Mouse (Mus musculus) kidney, postnatal 25 days (tissue): ENCODE data around the gene Krt25.

Experiments used
- DNase-seq, 2 experiments: peaks; one replicate each; pipeline ENCODE4 v3.0.0; 2021; ENCODE audit warnings: mixed read lengths in 2 of 2

The Krt25 gene

DNA sequence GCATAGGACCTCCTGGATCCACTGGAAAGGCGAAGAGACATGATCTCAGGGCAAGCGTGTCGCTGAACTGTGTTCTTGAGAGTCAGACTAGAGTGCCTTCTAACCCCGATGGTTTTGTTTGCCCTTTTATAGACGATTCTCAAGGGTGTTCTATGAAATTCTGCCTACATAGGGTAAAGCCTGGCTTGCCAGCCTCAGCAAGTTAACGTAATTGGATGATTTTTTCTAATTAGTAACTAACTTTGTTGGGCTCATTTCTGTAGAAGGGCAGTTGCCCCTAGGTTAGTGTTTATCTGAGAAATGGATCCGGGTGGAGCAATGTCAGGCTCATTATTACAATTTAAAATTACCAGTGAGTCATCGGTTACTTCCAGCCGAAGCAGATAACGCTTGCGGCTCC lies at the start of gene Krt25:
Gene Krt25 (minus strand): TSS at position 101 of the 400 bp plus-strand sequence.
- no peak for DNase-seq

DNA sequence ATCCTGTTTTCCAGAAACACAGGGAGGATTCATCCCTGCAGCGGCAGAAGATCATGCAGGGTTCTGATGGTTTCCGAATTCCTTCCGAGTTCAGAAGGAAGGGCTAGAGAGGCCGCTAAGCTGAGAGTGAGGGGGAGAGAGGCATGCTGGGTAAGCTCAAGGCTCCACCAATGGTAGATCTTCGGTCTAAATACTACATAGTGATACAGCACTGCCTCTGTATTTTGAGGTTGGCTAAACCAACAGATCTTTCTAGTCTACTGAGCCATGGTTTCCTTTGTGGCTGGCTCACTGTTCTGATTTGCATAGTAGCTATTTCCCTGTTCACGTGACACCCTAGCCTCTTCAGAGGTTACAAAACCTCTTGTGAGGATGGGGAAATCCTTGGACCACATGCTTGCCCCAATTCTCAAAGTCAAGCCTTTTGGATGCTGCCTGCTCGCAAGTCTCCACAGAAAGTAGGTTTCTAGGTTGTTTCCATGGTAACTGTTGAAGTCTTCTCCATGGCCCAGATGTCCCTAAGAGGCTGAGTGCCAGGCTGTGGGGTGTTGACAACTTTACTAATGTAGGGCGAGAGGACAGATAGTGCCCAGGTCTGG lies 47.2 kb upstream of the Krt25 start:
- no peak for DNase-seq

DNA sequence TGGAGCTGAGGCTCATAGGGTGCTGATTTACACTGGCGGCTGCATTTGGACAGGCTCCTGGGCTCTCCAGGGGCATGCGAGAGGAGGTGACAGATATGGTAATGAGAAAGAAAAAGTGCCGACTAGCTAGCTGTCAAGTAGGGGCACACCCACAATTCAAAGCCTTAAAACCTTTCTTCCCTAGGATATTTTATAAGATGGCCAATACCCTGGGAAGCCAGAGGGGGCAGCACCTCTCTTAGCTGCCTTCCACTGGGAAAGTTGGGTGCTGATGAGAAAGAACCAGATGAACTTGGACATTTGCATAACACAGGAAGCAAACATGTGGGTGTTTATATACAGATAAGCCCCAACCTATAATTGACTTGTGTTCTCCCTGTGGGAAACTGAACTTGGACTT lies 46.5 kb upstream of the Krt25 start:
- peak in 1 of 2 experiments; percentile 27 for DNase-seq

DNA sequence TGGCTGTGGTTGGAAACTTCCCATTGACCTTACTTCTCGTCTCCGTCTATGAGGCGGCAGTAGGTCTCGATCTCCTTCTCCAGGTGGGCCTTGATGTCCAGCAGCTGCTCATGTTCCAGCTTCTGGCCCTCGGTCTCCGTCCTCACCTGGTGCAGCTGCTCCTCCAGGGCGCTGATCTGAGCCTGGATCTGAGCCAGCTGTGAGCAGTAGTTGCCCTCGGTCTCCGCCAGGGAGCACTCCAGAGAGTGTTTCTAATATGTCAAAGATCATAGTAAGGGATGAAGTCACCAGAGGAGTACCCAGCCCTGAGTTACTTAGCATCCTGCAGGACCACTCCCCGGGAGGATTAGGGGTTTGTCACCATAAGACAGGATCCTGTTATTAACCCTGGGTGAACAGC lies 44.0 kb upstream of the Krt25 start:
- DNase-seq: peak in 1 of 2 experiments; percentile 47

DNA sequence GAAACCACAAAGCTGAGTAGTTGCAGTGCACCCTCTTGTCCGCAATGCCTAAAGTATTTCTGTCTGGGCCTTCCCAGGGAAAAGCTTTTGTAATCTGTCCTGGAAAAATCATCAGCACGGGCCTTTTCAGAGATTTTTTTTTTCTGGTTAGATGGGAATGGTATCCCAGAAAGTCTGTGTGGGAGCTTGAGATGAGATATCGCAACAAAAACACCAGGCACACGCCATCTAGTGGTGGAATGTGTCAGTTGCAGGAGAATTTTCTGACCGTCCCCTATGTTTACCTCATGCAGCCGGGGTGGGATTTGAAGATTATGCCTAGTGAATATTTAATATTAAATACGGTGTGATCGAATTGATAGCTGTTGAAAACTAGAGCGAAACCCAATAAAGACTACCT lies 41.7 kb upstream of the Krt25 start:
- DNase-seq: peak in 1 of 2 experiments; percentile 13

DNA sequence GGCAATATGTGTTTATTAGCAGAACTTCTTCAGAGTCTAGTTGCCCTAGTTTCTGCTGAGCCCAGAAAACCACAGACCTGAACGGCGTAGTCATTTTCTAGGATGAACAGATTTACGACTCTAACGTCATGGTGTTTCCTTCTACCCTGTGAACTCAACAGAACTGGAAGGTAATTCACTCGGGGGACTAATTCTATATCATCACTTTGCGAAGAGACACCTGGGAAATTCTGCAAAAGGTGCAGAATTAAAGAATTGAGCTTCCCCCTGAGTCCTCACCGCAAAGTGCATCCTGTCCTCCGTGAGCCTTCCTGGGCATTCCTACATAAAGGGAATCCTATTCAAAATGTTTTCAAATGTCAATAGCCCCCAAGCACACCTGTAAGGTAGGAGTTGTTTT lies 38.7 kb upstream of the Krt25 start:
- DNase-seq: no peak

DNA sequence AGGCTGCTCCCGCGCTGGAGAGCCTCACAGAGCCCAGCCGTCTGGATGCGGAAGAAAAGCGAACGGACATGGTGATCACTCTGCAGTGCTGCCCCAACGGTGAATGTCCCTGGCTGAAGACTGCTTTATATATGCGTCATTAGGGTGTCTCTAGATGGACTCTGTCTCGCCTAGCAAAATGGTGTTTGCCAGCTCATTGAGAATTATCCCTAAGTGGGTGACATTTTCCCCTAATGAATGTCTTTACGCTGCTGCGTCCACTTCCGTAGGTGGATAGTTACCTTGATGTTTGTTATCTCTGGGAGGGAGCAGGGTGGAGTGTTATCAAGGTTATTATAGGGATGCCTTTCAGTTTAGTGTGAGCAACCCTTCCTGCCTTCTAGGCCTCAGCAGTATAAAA lies 28.3 kb upstream of the Krt25 start, which contains the start of gene Krt27:
Gene Krt27 (minus strand): TSS at position 101 of the 400 bp plus-strand sequence.
- no peak for DNase-seq

DNA sequence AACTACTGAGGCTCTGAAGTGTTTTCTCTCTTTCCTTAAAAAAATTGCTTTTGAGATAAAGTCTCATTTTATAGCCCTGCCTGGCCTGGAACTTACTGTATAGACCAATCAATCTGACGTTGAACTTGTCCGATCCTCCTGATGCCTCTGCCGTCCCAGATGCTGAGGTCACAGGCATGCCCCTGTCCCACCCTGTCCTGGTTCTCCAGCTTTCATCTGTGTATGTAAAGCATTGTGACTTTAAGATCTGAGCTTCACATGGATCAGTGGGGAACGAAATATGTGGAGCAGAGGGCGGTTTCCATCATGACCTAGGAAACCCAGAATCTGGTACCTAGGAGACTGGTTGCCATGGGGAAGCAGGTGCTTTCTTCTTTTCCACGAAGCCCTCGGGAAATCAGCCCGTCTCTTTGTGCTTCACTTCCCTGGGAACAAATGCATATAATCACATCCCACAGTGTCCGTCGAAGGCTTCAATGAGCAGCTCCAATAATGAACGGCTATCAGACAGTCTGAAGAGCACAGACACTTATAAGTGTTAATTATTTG lies 16.6 kb upstream of the Krt25 start:
- DNase-seq: no peak

DNA sequence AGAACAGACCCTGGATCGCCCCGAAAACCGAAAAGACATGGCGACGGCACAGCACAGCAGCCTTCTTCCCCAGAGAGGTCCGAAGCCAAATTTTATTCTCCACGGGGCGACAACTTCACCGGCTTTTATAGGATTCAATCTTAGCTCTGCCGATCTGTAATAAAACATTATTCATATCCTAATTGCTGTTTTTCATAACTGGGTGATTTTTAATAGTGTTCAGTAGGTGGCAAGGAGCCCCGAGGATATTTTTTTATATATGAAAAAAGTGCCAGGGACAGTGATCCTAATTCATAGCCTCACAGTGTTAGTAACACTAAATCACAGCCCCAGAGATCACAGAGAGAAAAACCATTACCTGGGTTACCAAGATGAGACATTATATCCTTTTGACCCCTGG lies 15.1 kb upstream of the Krt25 start, which contains the start of gene Krt26:
Gene Krt26 (minus strand): TSS at position 101 of the 400 bp plus-strand sequence.
- no peak for DNase-seq

DNA sequence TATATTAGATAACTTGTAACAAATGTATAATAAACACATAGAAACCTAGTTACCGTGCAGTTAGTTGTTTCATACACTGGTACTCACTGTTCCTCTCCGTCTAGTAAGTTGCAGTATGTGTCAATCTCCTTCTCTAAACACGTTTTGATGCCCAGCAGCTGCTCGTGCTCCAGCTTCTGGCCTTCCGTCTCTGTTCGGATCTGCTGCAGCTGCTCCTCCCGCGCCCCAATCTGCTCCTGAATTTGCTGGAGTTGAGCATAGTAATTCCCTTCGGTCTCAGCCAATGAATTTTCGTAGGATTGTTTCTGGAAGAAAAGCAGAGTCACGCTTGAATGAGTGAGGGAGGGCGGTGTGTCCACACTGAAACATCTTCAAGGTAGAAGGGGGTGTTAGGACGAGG lies 10.7 kb upstream of the Krt25 start:
- DNase-seq: no peak

DNA sequence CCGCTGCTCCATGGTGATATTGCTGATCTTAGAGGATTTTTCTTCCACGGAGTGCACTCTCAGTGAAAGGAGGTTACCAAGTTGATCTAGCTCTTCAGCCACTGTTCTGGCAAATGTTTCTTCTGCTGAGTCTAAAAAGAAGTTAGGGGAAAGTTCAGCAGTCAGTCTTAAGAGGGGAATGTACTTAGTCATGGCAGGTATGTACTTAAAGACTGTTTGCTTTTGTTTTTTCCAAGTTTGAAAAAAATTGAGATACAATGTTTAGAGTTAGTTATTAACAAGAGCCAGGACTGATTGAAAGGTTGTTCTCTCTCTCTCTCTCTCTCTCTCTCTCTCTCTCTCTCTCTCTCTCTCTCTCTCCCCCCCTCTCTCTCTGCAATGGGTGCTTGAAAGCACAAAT lies 6.9 kb upstream of the Krt25 start:
- DNase-seq: no peak

DNA sequence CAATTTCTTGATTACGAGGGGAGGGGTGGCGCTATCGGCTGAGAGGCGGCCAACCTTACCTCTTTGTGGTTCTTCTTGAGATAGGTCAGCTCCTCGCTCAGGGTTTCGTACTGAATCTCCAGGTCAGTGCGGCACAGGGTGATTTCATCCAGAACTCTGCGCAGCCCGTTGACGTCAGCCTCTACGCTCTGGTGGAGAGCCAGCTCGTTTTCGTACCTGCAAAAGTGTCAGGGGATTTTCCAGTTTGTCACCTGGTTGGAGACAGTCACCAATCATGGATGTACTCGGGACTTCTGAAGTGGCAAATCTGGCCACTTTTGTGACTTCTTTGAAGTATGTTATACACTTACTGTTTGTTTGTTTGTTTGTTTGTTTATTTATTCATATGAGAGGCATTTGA lies 1.7 kb downstream of the Krt25 start:
- no peak for DNase-seq

DNA sequence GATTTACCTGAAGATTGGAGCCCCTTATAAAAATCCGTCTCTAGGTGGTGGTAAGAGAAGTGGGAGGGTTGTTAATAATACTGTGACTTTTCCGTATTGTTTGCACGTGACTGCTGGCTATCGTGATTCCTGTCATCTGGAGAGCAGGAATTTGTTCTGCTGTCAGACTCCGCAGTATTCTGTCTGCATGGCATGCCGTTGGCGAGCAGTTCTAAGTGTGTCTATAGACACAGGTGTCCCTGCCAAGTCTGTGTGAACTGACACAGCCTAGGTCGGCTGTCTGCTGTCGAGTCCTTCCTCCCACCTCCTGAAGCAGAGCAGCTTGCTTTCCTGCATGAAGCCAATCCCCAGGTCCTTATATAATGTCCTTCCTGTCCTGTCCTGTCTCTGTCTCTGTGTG lies 3.6 kb downstream of the Krt25 start:
- no peak for DNase-seq

DNA sequence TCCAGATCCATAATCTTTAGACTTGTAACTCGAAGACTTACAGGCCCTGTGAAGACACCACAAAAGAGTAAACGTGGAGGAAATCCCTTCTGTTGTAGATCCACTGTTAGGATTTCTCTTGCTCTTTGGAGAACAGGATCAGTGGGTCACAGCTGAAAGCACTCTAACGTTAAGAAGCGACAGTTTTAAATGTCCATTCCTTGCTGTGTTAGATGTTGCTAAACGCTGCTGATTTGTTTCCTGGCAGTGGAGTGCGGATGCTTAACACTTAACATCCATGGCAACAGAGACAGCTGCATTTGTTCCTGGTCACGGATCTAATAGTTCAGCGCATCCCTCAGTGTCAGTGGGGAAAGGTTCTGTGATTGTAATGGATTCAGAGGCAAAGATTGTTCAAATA lies 6.2 kb downstream of the Krt25 start:
- no peak for DNase-seq

DNA sequence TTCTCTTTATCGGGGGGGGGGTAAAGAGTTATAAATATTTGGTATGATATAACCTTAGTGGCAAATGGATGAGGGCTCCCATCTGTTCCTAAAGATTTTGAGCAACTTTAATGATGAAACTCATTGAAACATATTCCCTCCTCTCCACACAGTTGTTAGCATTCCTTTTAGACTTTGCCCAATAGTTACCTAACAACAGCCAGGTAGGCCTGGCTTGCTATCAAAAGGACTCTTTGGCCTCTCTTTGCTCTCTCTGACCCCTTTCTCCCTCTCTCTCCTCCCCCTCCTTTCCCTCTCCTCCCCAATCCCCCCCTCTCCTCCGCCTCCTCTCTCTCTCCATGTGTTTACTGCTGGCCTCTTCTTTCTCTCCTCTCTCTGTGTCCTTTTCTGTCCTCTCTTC lies 8.2 kb downstream of the Krt25 start:
- no peak for DNase-seq

DNA sequence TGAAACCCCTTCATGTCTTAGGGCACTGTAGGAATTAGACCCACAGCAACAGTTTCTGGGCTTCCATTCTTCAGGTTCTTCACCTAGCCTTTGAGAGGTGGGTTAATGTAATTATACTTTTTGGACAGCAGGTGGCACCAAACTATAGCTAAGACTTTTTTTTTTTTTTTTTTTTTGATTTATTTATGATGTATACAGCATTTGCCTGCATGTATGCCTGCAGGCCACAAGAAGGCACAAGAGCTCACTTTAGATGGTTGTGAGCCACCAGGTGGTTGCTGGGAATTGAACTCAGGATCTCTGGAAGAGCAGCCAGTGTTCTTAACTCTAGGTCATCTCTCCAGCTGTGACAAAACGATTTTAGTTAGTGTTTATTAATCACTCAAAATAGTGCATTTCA lies 11.9 kb downstream of the Krt25 start:
- DNase-seq: no peak

DNA sequence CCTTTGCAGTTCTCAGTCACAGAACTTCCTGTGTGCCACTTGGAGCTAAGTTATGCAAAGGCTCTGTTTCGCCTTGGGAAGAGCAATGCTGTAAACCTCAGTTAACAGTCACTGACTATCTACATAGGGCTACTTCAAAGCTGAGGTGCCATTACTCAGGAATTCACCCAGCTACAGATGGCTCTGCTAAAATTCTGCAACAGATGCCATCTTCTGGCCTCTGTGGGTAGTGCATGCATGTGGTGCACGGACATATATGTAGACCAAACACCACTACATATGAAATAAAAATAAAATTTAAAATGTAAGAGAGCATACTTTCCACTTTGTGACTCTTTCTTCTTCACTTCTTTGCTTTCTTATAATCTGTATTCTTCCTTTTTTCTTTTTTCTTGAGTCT lies 15.2 kb downstream of the Krt25 start:
- peak; percentile 65 to 78 for DNase-seq

DNA sequence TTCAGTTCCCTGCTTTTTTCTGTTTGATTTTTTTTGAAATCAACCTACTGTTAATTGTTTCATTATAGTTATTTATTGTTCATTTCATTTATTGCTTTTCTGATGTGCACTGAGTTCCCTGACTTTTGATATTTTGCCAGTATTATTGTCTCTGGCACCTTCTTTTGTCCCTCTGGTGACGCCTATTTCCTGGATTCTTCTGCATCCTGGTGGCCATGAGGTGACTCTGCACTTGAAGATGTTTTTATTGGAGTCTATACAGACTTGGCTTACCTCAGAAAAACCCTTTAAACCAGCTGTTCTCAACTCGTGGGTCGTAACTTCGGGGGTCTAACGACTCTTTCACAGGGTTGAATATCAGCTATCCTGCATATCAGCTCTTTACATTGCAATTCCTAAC lies 27.7 kb downstream of the Krt25 start:
- DNase-seq: no peak

DNA sequence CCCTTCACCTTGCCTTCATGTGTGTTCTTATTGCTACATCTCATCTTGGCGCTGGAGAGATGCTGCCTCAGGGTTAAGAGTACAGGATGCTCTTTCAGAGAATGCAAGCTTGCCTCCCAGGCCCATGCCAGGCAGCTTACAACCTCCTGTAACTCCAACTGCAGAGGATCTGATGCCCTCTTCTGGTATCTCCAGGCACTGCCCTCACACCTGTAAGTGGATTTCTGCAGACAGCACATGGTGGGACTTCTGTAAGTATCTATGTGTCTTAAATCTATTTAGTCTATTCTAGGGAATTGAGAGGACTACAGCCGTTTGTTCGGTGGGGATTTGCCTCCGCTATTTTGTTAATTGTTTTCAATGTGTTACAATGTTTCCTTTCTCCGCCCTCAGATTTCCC lies 29.9 kb downstream of the Krt25 start:
- DNase-seq: peak; percentile 44 to 55

DNA sequence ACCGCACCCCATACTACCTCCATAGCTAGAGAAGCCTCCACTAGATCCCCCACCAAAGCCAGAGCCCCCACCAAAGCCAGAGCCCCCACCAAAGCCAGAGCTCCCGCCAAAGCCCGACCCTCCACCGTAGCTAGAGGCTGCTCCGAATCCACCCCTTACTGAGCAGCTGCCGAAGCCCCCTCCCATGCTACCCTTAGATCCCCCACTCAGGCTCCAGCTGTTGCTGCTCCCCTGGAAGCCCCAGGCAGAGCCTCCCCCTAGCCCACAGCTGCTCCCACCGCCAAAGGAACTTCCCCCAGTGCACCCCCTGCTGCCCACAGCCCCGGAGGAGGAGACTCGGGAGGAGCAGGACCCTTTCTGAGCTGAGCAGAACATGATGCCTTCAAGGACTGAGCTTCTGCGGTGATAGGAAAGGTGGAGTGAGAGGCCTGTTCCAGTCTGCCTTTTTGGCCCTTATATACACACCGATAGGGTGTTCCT lies 37.9 kb downstream of the Krt25 start, which contains the start of gene Krt24:
Gene Krt24 (minus strand): TSS at position 430 of the 480 bp plus-strand sequence.
- no peak for DNase-seq

DNA sequence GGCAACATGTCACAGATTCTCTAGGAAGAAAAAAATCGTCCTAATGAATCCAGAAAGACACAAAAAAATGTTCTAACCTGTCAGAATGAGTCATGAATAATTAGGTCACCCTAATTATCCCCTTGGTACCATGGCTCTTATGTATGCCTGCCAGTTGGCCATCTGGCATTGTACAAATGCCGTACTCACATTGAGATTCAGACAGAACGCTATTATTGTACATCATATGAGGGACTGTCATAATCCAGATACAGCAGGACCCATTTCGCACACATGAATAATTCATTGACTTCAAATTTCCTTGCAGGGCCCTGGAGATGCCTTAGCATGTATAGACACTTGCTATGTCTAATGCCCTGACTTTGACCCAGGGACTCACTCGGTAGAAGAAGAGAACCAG lies 38.7 kb downstream of the Krt25 start:
- DNase-seq: no peak

DNA sequence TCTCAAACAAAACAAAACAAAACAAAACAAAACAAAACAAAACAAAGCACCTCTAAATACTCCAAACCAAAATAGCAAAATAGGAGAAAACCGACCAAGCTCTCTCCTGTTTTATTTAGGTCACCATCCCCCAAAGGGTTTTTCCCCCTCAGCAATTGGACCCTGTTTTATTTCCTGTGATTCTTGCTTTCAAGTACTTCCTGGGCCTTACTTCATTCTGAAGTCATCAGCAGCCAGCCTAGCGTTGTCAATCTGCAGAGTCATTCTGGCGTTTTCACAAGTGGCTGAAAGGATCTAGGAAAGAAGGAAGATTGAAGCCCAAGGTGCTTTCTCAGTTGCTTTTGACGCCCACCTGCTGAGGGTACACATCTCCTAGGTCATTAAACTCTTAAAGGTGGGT lies 39.4 kb downstream of the Krt25 start:
- no peak for DNase-seq

DNA sequence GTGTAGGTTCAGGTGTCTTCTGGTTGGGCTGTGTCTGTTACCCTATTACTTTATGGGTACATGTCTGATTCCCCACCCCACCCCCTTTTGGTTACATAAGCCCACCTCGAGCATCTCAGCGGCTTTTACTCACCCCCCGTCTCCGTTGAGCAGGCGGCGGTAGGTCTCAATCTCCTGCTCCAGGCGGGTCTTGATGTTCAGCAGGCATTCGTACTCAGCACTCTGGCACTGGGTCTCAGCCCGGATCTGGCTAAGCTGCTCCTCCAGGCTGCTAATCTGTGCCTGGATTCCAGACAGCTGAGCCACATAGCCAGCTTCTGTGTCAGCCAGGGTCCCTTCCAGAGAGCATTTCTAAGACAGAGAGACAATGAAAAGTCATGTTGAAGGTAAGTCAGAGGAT lies 41.6 kb downstream of the Krt25 start:
- DNase-seq: no peak

DNA sequence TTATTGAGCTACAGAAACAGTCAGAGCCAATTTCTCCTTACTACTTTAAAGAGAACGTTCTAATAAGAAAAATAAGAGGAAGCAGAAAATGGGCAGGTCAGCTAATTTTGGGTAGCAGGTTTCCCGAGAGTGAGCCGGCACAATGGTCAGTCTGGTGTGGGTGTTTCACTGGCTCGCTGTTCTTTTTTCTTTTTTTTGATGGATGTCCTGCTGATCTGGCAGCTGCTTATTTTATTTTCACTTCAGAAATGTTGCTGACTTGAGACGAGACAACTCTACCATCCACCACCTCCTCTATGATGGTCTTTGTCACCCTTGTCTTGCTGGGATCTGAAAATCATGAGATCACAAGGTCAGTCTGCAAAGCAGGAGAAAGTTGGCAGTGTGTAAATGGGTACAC lies 42.8 kb downstream of the Krt25 start:
- DNase-seq: no peak

DNA sequence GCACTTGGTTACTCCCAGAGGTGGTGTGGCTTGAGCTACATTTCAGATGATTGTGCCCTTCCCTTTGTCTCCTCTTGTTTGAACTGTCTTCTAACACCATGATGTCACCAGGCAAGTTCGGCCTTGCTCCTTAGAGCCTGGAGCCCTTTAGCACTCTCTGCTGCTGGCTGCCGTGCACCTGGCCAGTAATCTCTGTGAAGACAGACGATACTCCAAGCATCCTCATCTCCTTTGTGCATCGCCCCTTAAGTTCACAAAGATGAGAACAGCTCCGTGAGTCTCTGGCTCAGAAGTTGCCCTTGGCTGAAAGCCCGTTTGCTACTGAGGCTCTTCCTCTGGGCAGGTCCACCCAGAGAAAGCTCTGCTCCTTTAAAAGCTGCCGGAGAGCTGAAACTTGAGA lies 46.0 kb downstream of the Krt25 start:
- no peak for DNase-seq
